Mouse (Mus musculus) ovary, adult 18-20 months (tissue): ENCODE data around the gene Mrps2.
A peak's percentile ranks its signal among the peaks of the same experiment; 100 is the strongest.
"Not testable (repeated sequence)": the region's sequence is repeated elsewhere in the genome, so short reads cannot be mapped to it uniquely, and the experiment has no call there.

Experiments used
- DNase-seq: peaks from one replicate; pipeline ENCODE4 v3.0.0; 2022; ENCODE audit warnings: low spot score, mixed read lengths

Mrps2 gene

DNA sequence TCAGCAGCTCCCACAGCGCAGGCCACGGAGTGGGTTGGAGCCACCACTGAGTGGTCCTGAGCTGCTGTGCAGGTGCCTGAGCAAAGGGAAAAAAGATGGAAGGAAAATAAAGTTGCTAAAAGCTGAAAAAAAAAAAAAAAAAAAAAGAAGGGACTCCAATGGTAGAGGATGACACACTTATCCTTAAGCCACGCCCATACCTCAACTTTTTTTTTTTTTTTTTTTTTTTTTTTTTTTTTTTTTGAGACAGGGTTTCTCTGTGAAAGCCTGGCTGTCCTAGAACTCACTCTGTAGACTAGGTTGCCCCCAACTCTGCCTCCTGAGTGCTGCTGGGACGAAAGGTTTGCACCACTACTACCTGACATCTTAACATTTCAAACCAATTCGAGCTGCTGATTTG lies 10.1 kb downstream of the Mrps2 start:
- DNase-seq: not testable (repeated sequence)

DNA sequence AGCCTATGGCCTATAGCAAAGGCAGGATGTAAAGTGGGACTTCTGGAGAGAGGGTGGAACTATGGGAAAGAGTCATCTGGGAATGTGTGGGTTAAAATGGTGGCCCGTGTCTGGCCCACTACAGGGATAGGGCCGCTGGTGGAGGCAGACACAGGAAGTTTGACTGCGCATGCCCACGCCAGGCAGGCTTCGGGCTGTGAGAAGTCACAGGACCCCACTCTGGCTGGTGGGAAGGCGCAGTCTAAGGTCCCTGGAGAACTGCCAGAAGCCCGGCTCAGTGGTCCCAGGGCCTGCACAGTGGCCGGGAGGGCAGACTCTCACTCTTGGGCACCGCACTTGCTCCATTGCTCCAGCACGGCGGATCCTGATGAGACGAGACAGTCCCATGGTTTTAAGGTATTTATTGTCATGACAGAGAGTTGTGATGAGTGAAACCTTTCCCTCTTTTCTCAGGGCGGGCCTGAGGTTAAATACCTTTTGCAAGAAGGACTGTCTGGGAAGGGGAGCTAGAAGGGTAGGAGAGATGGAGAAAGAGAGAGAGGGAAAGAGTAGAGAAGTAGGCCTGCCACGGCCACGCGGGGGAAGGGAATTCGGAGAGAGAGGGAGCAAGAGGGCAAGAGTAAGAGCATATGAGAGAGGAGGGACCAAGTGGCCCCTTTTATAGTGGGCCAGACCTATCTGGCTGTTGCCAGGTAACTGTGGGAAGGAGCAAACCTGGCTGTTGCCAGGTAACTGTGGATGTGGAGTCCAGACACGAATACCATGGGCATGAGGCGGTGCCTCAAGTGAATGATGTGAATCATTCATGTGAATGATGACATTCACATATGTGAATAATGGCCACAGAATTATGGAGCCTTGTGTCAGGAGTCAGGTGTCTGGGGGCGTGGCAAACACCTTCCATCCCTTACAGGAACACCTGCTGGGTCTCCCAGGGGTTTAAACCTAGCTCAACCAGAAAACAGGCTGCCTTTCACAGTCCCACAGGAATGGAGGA lies 11.6 kb downstream of the Mrps2 start:
- DNase-seq: no peak

DNA sequence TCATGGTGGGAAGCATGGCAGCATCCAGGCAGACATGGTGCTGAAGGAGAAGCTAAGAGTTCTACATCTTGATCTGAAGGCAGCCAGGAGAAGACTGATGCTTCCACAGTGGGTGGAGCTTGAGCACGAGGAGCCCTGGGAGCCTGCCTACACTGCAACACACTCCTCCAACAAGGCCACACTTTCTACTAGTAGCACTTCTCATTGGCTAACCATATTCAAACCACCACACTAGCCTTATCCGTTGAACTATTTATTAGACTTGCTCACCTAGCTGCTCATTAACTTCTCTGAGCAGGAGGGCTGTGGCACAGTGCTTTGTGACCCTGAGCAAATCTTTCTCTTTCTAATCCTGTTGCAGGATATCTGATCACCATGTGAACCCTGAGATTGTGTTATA lies 16.0 kb downstream of the Mrps2 start:
- DNase-seq: no peak

DNA sequence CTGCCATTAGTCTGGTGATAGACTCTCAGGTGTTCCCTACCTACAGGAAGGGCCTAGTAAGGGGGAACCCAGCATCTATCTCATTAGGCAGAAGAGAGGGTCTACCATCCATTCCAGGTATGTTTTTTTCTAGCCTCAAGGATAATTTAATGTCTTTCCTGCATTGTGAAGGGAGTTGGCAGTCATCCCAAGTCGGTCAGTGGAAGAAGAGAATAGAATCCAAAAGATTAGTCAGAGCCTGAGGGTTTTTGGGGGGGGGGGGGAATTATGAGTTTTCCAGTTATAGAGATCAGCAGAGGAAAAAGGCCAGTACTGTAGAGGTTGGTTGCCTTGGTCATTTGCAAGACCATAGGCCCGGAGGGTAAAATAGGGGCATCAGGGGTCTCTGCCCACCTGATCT lies 26.7 kb downstream of the Mrps2 start:
- DNase-seq: no peak

DNA sequence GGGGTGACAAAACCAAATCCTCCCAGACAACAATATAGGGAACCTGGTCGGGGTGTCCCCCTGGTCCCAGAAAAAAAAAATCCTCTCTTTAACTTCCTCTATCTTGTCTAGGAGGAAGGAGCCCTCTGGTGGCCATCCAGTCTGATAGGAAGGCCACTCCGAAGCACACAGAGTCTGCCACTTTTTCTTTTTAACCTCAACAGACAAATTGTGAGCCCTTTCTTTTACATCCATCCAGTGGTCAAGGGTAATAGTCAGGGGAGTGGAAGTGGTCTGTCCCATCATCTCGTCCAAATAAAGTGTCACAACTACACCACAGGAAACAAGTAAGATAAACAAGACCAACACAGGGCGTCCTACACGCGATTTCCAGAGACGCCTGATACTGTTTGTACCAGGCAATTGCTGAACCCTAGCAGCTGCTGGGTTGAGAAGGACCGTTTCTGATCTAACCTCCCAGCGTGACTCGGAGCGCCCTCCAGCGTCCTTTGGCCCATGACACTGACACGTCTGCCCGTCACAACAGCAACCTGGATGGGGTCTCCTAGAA lies 27.4 kb downstream of the Mrps2 start:
- DNase-seq: no peak

DNA sequence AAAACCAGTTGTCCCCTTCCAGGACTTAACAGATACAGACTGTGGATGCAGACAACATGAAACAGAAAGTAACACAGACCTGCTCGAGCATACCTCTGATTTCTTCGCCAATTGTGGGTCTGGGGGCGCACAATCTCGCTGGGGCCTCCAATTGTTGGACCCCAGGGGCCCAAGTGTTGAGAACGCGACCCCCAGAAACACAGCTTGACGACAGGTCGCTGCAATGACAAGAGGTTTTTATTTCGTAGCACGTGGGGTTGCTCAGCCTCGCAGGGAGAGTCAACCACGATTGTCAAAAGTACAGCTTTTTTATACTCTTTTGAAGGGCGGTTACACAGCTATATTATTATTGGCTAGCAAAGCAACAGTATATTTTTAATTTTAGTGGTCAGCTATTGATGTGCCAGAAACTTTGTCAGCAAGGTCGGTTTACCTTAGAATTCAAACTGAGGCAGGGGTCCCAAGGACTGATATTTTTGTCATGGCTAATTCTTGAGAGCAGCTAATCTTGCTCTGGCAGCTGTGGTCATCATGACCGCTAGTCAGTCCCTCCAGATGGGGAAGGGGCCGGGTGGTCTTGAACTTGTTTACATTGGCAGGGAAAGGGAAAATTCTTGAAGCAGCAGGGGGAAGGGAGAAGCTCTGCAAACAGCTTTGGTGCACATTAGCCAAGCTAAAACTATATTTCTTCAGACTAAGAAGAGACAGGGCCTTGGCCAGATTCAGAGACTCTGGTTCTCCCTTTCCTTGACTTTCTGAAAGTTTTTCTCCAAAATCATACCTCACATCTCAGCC lies 28.1 kb downstream of the Mrps2 start:
- DNase-seq: no peak

DNA sequence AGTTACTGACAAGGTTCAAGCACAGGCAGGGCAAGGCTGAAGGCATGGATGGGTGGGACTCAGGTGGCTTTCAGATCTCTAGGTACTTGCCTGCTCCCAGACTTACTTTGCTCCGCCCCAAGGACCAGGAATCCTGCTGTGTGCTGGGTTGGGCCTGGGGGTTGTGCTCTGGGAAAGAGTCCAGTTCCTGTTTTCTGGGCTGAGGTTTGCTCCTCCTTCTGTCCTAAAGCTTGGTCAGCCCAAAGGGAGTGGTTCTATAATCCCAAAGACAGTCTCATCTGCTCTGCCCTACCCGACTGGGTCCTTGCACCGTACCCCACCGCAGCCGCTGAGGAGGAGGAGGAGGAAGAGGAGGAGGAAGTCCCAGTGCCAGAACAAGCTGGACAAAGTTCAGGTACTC lies 28.8 kb downstream of the Mrps2 start, which contains the start of gene Gbgt1:
Gene Gbgt1, plus strand, starts transcription at position 221 of the 400 bp plus-strand sequence.
- no peak for DNase-seq

DNA sequence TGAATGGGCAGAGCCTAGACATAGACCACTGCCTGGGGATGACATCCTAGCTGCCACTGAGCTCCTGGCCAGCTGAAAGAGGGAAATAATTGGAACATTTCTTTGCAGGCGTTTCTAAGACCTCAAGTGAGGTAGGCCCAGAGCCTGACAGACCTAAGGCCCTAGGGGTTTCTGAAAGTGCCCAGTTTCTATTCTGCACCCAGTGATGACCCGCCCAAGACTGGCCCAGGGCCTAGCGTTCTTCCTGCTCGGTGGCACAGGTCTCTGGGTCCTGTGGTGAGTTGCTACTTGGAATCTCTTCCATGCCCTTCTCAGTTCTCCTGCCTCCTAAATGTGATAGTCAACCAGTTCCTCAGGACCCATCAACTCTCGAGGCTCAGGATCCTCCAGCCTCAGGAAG lies 29.7 kb downstream of the Mrps2 start:
- no peak for DNase-seq

DNA sequence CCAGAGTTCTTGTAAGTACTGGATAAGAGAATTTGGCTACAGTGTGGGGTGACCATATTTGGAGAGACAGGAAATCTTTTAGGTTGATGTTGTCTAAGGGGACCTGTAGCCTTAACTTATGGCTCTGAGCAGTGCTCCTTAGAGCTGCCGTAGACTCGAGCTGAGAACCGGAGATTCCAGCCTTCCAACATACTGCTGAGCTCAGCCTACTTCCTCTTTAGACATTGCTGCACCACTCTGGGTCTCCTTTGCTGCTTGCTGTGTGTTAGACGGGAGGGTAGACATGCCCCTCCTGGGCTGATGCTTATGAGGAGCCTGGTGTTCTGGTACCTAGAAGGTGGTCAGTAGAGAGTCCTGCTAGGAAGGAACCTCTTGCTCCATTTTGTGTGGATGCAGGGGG lies 30.6 kb downstream of the Mrps2 start:
- DNase-seq: no peak

DNA sequence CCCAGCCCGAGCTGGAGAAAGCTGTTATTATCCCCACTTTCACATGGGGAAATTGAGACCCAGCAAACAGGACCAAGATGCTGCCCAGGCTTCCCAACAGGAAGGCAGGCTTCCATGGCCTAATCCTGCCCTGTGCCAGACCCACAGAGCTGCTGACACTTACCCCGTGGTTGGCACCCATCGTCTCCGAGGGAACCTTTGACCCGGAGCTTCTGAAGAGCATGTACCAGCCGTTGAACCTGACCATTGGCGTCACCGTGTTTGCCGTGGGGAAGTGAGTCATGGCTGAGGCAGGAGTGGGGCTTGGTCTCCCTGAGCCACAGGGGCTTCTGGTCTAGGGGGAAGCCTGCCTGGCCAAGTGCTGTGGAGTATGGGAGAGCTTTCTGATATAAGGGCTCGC lies 35.1 kb downstream of the Mrps2 start:
- DNase-seq: no peak

DNA sequence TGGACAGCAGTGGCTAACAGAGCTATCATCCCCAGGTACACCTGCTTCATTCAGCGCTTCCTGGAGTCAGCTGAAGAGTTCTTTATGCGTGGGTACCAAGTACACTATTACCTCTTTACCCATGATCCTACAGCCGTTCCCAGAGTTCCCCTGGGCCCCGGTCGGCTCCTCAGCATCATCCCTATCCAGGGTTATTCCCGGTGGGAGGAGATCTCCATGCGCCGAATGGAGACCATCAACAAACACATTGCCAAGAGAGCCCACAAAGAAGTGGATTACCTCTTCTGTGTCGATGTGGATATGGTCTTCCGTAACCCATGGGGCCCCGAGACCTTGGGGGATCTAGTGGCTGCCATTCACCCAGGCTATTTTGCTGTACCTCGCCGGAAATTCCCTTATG lies 36.8 kb downstream of the Mrps2 start:
- DNase-seq: no peak

DNA sequence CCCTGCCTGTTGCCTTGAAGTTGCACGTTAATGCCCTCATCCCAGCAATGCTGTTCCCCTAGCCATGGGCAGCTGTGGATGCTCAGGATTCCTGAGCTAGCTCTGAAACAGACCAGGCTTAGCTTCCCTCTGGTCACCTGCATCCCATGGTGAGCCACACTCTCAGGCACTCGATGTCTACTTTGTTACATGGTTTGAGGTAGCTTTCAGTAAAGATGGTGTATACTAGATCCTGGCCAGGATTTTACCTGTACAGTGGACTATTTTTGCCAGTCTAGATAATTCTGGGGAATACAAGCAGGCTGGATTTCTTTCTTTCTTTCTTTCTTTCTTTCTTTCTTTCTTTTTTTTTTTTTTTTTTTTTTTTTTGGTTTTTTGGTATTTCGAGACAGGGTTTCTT lies 37.9 kb downstream of the Mrps2 start, which contains the start of gene Gm10134:
Gene Gm10134, plus strand, starts transcription at position 301 of the 400 bp plus-strand sequence.
- no peak for DNase-seq

DNA sequence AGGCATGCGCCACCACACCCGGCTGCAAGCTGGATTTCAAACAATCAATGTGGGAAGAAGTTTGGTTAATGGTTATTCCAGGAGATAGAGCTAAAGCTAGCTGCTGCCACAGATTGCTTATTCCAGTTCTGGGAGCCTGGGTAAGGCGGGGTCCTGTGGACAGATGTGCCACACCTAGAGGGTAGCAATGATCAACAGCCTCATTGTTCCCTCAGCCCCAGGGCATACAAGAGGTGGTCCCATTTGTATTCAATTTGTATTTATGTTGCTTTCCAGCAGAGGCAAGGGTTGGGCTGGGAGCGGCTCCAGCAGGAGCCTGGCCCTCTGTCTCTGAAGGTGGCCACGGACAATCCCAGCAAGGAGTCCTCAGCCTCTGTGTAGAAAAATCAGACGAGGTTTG lies 38.4 kb downstream of the Mrps2 start:
- DNase-seq: no peak

DNA sequence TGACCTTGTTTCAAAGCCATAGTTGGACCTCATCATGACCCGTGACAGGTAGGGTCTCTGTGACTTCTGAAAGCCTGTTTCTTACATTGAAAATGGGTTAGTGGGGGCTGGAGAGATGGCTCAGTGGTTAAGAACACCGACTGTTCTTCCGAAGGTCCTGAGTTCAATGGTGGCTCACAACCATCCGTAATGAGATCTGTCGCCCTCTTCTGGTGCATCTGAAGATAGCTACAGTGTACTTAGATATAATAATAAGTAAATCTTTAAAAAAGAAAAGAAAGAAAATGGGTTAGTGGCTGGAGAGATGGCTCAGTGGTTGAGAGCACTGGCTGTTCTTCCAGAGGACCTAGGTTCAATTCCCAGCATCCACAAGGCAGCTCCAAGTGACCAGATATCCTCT lies 43.7 kb downstream of the Mrps2 start:
- not testable (repeated sequence) for DNase-seq

DNA sequence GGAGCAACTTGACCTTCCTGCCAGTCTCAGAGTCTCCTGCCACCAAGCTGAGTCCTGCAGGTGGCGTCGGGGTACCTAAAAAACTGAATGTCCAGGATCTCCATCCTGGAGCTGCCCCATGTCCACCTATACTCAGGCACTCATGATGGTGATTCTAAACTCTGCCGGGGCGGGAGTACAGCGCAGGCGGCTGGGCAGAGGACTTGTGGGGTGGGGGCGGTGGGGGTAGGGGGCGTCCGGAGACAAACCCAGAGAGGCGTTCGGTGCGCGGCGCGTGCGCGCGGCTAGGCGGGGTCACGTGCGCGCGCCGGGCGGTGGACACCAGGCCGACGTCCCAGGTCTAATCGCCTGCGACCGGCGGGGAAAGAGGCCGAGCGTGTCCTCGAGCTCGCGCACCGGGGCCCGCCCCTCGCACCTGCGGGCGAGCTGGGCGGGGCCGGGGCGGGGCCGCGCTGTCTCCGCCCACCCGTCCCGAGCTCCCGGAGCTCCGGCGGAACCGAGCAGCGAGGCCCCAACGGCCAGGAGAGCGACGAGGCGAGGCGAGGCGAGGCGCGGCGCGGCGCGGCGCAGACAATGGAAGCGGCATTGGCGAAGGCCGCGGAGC lies 45.0 kb downstream of the Mrps2 start, which contains the start of gene Ralgds:
Gene Ralgds, plus strand, starts transcription at position 328 of the 604 bp plus-strand sequence.
- peak; percentile 55 for DNase-seq

DNA sequence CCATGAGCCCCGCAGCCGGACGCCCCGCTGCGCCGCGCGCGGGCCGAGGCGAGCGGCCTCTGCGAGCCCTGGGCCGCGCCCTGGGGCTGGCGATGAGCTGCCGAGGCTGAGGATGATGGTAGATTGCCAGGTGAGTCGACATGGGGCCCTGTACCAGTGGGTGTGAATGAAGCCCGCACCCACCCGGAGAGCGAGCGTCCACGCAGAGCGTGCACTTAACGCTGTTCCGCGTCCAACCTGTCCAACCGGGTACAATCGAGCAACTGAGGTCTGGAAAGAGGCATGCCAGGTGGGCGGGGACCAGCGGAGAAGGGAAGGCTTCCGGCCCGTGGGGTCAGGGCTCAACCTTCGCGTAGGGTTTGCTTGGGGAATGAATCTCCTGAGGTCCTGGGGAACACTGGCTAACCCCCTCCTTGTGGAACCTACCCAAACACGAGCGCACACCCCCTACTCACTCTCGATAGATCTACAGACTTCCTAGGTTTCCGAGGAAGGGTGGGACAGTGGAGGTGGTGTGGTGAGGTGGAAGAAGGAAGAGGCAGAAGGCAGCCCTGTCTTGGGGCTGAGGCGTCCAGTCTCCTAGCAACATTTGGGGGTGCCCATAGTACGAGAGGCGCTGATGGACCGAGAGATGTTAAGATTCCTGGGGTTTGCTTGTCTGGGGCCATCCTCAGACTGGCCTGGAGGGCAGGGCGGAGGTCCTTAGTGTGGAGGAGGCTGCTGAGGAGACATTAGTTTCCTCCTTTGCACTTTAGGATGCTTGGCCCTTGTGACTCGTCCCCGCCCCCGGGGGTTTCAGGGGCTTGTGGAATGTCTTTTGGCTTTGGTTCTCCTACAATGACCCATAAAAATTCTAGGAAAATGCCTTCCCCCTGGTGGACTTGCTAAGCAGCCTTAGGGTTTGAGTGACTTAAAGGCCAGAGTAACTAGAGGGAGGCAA lies 45.8 kb downstream of the Mrps2 start:
- no peak for DNase-seq

DNA sequence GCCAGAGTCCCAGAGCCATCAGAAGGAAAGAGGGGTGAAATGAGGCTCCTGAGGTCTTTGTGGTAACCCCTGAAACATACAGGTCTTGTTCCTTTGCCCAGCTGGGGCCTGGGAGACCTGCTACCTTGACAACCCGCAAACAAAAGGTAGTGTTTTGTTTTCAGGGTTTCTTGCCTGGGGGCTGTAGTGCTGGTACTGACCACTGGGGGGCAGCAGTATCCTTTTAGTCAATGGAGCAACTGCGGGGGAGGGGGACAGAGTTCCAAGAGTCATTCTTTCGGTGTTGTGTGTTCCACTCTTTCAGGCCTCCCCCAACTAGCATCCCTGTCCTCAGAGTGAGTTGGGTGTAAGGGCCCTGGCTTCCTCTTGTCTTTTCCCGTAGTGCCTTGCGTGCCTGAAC lies 46.6 kb downstream of the Mrps2 start:
- peak; percentile 52 for DNase-seq

DNA sequence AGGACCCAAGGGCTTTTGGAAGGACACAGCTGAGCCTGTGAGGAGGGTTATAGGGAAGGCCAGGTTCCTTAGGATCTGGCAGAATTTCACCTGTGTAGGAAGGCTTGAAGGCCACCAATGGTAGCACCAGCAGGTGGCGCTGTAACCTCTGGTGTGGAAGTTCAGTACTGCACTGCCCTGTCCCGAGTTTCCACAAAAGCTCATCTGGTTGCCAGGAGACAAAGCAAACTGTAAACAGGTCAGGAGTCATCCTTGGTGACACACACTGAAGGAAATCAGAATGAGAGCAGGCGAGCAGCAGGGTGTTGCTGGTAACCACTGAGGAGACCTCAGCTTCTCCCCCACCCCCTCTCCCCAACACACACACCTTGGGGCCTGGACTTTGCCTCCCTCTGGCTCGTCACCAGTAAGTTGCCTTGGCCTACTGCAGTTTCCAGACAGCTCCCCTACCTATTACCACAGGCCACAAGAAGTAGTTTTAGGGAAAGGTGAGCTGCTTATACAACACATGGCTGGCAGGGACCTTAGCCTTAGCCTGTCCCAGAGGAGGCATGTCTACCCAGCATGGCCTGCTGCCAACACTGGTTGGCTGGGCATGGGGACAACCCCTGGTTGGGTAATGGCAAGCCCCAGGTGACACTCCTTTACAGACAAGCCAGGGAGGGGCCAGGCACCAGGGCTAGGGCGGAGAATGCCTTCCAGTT lies 49.5 kb downstream of the Mrps2 start:
- no peak for DNase-seq

DNA sequence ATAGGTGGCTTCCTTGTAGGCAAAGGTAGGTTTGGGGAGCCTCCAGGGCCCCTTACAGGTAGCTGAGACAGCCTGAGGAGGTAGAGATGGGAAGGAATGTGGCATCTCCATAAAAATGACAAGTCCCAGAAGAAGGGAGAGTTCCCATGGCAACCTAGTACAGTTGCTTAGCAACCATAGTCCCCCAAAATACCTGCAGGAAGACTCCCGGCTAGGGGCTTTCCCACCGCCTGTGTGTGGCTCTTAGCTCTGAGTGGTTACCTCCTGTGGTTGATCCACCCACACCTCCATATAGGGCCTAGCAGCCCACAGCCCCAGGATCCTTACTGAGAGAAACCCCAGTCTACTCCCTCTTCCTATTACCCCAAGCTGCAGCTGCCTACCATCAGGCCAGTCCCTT lies 50.4 kb downstream of the Mrps2 start:
- DNase-seq: no peak

DNA sequence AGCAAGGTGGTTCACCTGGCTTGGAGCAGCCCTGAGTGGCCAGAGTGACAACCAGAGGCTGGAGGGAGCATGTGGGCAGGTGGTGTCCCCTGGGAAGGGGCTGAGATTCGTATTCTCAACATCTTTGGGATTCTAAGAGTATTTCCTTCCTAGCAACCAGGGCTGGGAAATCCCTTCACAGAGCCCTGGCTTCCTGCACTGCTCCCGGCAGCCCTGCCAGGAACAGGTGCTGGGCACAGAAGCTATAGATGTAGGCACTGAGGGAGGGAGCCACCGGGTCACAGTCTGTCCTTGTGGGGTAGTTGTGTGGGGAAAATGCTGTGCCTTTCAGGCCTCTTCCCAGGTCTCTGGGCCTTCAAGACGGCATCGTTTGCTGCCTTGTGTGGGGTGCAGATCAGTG lies 52.7 kb downstream of the Mrps2 start:
- DNase-seq: no peak
